Mouse (Mus musculus) forebrain, embryonic 15.5 days (tissue): ENCODE data around the gene Ksr2. TPM values are rescaled to one million over a fixed set of nuclear protein-coding genes. Genes with fewer than 3 reads are reported as not detected.

ENCODE experiments used
- ATAC-seq: fragments of 200-750 bp; cut with Nextera tagmentation; replicated peaks from 2 replicates; pipeline ENCODE4 v1.8.0; 2017; ENCODE audit warnings: mild to moderate bottlenecking, moderate TSS enrichment, moderate library complexity
- H3K27ac ChIP-seq: fragments of 300-500 bp; sonication (generic); replicated peaks from 2 replicates; pipeline ENCODE4 v1.5.1; 2015; ENCODE audit warnings: mild to moderate bottlenecking, inconsistent platforms
- H3K27me3 ChIP-seq: fragments of 300-500 bp; sonication (generic); 2 replicates; pipeline ENCODE4 v1.6.1; 2015; ENCODE audit warnings: inconsistent platforms
- H3K36me3 ChIP-seq: fragments of 300-500 bp; sonication (generic); 2 replicates; pipeline ENCODE4 v1.6.1; 2015; ENCODE audit warnings: mild to moderate bottlenecking, inconsistent platforms
- H3K4me1 ChIP-seq: fragments of 300-500 bp; sonication (generic); 2 replicates; pipeline ENCODE4 v1.6.1; 2015; ENCODE audit warnings: inconsistent platforms
- H3K4me2 ChIP-seq: fragments of 300-500 bp; sonication (generic); replicated peaks from 2 replicates; pipeline ENCODE4 v1.6.1; 2015; ENCODE audit warnings: mild to moderate bottlenecking, inconsistent platforms
- H3K4me3 ChIP-seq: fragments of 300-500 bp; sonication (generic); 2 replicates; pipeline ENCODE4 v1.5.1; 2015; ENCODE audit warnings: mild to moderate bottlenecking, inconsistent platforms
- H3K9ac ChIP-seq: fragments of 300-500 bp; sonication (generic); replicated peaks from 2 replicates; pipeline ENCODE4 v1.6.1; 2015; ENCODE audit warnings: mild to moderate bottlenecking, inconsistent platforms
- H3K9me3 ChIP-seq: fragments of 300-500 bp; sonication (generic); 2 replicates; pipeline ENCODE4 v1.6.1; 2016; ENCODE audit warnings: inconsistent platforms
- WGBS: fragments of 180-500 bp; shearing (Covaris S2); methylation state at CpG from one replicate; pipeline ENCODE4 v1.1.7; 2015; ENCODE audit warnings: mixed read lengths; 5-methylcytosine and 5-hydroxymethylcytosine counted together
- polyA plus RNA-seq: library from polyadenylated mRNA; unstranded; fragments of >200 nt; fragmentation: Nextera tagmentation; extraction: Ambion mirVana; gene quantifications from 2 replicates; pipeline ENCODE4 v1.2.1, GENCODE M21; 2015

Gene Ksr2
- polyA plus RNA-seq, 1 experiment from 2014 or later: 5.5 TPM

DNA sequence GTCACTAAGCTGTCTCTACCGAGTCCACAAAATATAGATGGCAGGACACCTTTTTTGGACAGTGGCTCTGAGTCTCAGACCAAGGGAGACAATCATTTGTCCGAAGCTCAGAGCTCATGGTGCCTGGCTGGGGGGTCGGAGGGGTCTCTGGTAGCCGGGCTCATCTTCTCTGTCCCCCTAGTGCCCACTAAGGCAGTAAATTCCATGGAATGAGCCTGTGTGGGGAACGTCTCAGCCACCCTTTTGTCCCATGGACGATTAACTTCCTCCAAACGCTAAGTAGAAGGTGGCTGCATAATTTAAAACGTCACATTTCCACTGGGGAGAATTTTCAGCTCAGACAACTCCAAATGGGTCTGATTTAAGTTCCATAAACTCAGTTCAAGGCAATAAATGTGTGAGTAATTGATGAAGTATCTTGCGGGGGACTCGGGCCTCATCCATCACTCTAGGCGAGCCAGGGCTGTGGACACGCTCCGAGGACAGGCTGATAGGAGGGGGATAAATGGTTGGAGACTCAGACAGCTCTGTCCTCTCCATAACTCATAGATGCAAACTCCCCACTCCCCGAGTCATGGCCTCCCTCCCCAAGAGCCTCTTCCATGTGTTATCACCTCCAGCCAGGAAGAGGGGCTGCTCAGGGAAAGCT is 237.6 kb downstream of the Ksr2 start:
- no peak overlapping the region for H3K4me3 ChIP-seq
- no peak overlapping the region for H3K9ac ChIP-seq
- no peak overlapping the region for H3K4me2 ChIP-seq
- H3K27ac ChIP-seq: no peak overlapping the region
- no peaks in the 10 kb centered on the region for H3K9me3 ChIP-seq
- no peaks in the 10 kb centered on the region for H3K4me1 ChIP-seq
- H3K27me3 ChIP-seq: no peaks in the 10 kb centered on the region
- 84% methylated on average over 14 of the region's 14 CpGs for WGBS
- no peak for ATAC-seq
- H3K36me3 ChIP-seq: no peaks in the 10 kb centered on the region

DNA sequence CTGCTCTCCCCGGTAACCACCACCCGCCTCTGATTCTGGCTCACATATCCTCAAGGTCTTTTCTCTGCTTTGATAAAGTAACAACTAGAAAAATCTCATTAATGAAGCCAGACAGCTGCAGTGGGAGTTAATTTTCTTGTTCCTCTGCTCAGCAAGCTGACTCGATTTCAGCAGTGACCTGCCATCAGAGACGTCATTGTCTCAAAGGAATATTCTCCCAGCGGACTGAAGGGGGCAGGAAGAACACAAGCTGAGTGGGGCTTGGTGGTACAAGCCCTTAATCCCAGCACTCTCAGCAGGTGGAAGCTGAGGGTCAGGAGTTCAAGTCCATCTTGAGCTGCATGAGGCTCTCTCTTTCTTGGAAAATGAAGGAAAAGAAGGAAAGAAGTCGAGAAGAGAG is 244.8 kb downstream of the Ksr2 start:
- 0 out of 2 replicates have a peak overlapping the region, but pooled peaks have one; percentile 19 for H3K27ac ChIP-seq
- no peaks in the 10 kb centered on the region for H3K9me3 ChIP-seq
- 0 out of 2 replicates have a peak, but pooled peaks cover 4% of the 10 kb centered on the region for H3K4me1 ChIP-seq
- H3K36me3 ChIP-seq: no peaks in the 10 kb centered on the region
- no peaks in the 10 kb centered on the region for H3K27me3 ChIP-seq
- no peak for ATAC-seq
- H3K4me3 ChIP-seq: no peak overlapping the region
- 14% methylated on average over 6 of the region's 6 CpGs for WGBS
- H3K9ac ChIP-seq: no peak overlapping the region
- H3K4me2 ChIP-seq: no peak overlapping the region

GRCm38 (mm10) chr5:117659596-117659995 is 245.8 kb downstream of the Ksr2 start:
- no peak for ATAC-seq
- H3K4me2 ChIP-seq: no peak overlapping the region

DNA sequence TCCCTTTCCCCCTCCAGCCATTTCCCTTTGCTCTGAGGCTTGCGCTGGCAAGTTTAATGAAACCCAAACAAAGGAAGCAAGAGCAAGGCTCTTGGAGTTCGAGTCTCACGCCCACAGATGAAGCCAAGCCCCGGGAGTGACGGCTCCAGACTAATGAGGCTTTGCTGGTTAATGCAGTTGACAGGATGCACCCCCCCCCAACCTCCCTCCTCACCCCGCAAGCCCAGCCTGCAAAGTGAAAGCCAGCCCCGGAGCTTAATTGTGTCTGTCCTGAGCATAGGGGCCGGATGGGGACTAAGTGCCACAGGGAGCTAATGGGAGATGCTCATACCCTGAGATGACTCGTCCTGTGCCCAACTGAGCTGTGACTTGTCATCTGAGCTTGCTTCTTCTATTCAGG is 251.4 kb downstream of the Ksr2 start:
- 2% methylated on average over 9 of the region's 9 CpGs for WGBS
- Histone ChIP-seq H3K4me2 (0 out of 2 replicates have a peak overlapping the region, but pooled peaks have one; percentile 13), H3K27me3 (no peaks in the 10 kb centered on the region), H3K36me3 (no peaks in the 10 kb centered on the region), H3K9ac (no peak overlapping the region), H3K9me3 (no peaks in the 10 kb centered on the region), H3K27ac (no peak overlapping the region), H3K4me1 (peaks cover 25% of the 10 kb centered on the region), H3K4me3 (no peak overlapping the region)
- ATAC-seq: no peak; the same call in 1 of the 2 replicates

More at GRCm38 (mm10) chr5:117659596-117659995, 245.8 kb downstream of the Ksr2 start:
- Histone ChIP-seq H3K27ac (no peak overlapping the region), H3K27me3 (no peaks in the 10 kb centered on the region), H3K9me3 (no peaks in the 10 kb centered on the region), H3K4me1 (0 out of 2 replicates have a peak, but pooled peaks cover 4% of the 10 kb centered on the region), H3K4me3 (no peak overlapping the region), H3K36me3 (no peaks in the 10 kb centered on the region), H3K9ac (no peak overlapping the region)
- 69% methylated on average over 13 of the region's 13 CpGs for WGBS

DNA sequence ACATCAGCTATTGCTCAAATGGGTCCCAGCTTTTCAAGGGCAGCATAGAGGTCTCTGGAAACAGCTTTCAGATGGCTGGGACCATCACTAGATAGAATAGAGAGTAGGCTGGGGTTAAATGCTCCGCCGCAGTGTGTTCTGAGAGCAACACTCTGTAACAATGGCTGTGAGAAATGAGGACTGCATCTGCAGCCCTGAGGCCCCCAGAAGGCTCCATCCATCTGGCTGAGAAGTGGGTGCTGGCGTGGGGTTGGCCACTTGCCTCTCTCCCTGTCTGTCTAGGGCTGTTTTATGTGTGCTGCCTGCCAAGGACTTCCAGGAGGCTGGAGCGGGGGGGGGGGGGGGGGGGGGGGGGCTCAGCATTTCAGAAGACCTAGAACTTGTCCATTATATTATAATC is 253.5 kb downstream of the Ksr2 start:
- H3K27ac ChIP-seq: peak overlapping the region; percentile 68

DNA sequence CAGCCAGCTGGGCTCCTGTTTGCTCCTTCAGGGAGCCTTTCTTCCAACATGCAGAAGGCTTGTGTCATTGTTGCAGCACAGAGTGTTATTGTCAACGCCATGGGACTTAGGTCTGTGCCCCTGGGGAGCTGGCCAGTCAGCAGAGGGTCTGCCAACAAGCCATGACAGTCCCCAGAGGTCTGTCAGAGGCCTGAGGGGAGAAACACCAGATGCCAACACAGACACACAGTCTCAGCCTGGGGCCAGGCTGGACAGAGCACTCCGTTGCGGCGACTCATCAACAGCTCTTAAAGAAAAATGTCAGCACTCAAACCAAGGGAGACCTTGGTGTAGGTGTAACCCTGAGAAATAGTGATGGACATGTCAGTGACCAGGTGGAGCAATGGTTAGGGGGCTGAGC is 255.5 kb downstream of the Ksr2 start:
- 60% methylated on average over 4 of the region's 4 CpGs for WGBS
- peaks cover 26% of the 10 kb centered on the region for H3K4me1 ChIP-seq
- ATAC-seq: no peak
- no peak overlapping the region for H3K4me2 ChIP-seq
- no peaks in the 10 kb centered on the region for H3K9me3 ChIP-seq
- H3K4me3 ChIP-seq: no peak overlapping the region
- no peaks in the 10 kb centered on the region for H3K36me3 ChIP-seq
- no peaks in the 10 kb centered on the region for H3K27me3 ChIP-seq
- no peak overlapping the region for H3K9ac ChIP-seq
- H3K27ac ChIP-seq: peak overlapping the region; percentile 47

More for the DNA sequence above, 253.5 kb downstream of the Ksr2 start:
- Histone ChIP-seq H3K27me3 (no peaks in the 10 kb centered on the region), H3K4me3 (no peak overlapping the region), H3K9me3 (no peaks in the 10 kb centered on the region), H3K4me1 (peaks cover 26% of the 10 kb centered on the region), H3K9ac (no peak overlapping the region), H3K36me3 (no peaks in the 10 kb centered on the region), H3K4me2 (no peak overlapping the region)
- peak; percentile 70 for ATAC-seq
- 40% methylated on average over 3 of the region's 4 CpGs for WGBS

- Histone ChIP-seq H3K9me3 (no peaks in the 10 kb centered on the region), H3K4me3 (no peak overlapping the region), H3K4me1 (peaks cover 26% of the 10 kb centered on the region), H3K27me3 (no peaks in the 10 kb centered on the region), H3K4me2 (no peak overlapping the region), H3K27ac (0 out of 2 replicates have a peak overlapping the region, but pooled peaks have one; percentile 13), H3K9ac (no peak overlapping the region), H3K36me3 (no peaks in the 10 kb centered on the region)
- 74% methylated on average over 7 of the region's 7 CpGs for WGBS
- no peak for ATAC-seq
Observed at GRCm38 (mm10) chr5:117669843-117670242, 256.0 kb downstream of the Ksr2 start.

DNA sequence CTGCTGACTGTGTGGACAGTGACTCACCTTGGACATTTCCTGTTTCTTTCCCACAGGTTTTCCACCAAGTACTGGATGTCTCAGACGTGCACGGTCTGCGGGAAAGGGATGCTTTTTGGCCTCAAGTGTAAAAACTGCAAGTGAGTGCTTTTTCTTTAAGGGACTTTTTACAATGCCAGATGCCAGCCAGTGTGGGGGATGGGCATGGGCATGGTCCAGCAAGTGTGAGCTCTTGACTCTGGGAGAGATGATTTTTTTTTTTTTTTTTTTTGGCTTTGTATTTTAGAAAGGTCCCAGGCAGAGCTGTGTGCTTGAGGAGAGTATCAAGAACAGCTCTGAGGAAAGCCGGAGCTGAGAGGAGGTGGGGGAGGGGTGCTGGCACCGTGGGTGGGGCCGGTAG is 257.6 kb downstream of the Ksr2 start:
- Histone ChIP-seq H3K27me3 (no peaks in the 10 kb centered on the region), H3K4me3 (no peak overlapping the region), H3K27ac (no peak overlapping the region), H3K4me1 (peaks cover 18% of the 10 kb centered on the region), H3K36me3 (no peaks in the 10 kb centered on the region), H3K9ac (no peak overlapping the region), H3K9me3 (no peaks in the 10 kb centered on the region), H3K4me2 (no peak overlapping the region)
- ATAC-seq: no peak
- 55% methylated on average over 6 of the region's 6 CpGs for WGBS

DNA sequence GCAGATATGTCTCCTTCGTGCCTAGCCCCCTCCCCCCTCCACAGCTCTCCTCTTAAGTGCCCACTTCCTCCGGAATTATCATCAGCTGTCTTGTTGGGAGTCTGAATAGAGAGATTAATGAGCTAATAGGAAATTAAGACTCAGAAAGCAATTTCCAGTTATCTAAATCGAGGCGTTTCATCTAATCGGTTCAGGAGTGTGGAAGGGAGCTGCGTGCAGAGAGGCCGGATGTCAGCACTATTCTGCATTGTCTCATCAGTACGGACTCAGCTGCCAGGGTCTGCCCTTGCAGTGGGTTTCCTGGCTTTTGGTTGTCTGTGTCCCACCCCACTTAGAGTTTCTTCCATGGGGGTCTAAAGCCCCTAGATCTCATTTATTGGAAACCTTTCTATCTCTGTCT is 262.0 kb downstream of the Ksr2 start:
- Histone ChIP-seq H3K36me3 (no peaks in the 10 kb centered on the region), H3K4me3 (no peak overlapping the region), H3K9ac (no peak overlapping the region), H3K4me1 (no peaks in the 10 kb centered on the region), H3K9me3 (no peaks in the 10 kb centered on the region), H3K4me2 (no peak overlapping the region), H3K27me3 (no peaks in the 10 kb centered on the region), H3K27ac (no peak overlapping the region)
- 53% methylated on average over 8 of the region's 8 CpGs for WGBS
- ATAC-seq: no peak

DNA sequence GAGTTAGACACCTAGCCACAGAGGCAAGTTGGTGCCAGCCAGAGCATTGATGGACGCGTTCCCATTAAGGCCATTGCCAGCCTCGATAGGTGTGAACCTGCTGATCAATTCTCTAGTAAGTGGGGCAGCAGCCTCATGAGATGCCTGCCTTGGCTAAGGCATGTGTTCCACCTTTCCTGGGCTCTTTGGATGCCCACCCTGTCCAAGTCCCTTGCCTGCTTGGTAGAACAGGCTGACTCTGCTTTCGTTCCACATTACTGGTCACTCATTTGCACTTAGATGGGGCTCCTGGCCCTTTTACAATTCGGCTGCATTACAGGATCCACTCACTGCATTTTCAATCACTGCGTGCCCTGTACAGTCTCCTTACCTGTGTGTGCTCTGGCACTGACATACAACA is 263.4 kb downstream of the Ksr2 start:
- H3K36me3 ChIP-seq: no peaks in the 10 kb centered on the region
- no peak overlapping the region for H3K9ac ChIP-seq
- ATAC-seq: no peak
- H3K4me1 ChIP-seq: no peaks in the 10 kb centered on the region
- H3K9me3 ChIP-seq: no peaks in the 10 kb centered on the region
- H3K27ac ChIP-seq: no peak overlapping the region
- H3K4me2 ChIP-seq: no peak overlapping the region
- no peak overlapping the region for H3K4me3 ChIP-seq
- WGBS: 96% methylated on average over 6 of the region's 6 CpGs
- no peaks in the 10 kb centered on the region for H3K27me3 ChIP-seq

DNA sequence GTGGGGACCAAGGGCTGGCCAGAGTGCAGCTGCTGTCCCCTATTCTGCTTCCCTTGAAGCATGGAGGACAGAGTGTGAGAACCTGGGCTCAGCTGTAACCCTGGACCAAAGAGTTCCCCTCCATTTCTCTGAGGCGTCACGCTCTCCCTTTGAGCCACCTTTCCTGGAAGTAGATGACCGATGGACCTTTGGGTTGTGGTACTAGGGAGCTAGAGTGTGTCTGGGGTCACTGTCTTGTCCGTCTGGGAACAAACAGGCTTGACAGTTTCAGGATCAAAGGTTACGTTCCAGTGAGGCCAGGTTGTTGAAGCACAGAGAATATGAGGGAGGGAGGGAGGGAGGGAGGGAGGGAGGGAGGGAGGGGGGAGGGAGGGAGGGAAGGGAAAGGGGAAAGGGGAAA is 264.6 kb downstream of the Ksr2 start:
- no peak overlapping the region for H3K9ac ChIP-seq
- no peaks in the 10 kb centered on the region for H3K4me1 ChIP-seq
- no peak overlapping the region for H3K4me2 ChIP-seq
- ATAC-seq: no peak
- H3K36me3 ChIP-seq: no peaks in the 10 kb centered on the region
- no peak overlapping the region for H3K4me3 ChIP-seq
- WGBS: 68% methylated on average over 5 of the region's 5 CpGs
- H3K27ac ChIP-seq: no peak overlapping the region
- no peaks in the 10 kb centered on the region for H3K27me3 ChIP-seq
- no peaks in the 10 kb centered on the region for H3K9me3 ChIP-seq

DNA sequence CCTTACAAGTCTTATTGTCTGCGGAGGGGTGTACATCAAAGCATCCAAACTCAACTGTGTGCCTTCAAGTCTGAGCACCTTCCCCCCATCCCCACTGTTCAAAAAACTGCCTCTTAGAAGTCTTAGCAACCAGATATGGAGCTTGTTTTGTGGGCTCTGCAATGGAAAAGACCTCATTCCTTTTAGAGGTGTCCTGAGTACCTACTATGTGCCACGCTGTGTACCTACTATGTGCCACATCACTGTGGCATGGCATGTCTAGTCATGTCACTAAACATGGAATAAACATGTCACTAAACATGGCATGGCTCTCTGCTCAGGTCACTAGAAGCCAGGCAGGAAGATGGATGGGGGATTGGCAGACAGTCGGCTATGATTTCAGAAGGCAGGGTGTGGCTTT is 268.4 kb downstream of the Ksr2 start:
- H3K4me3 ChIP-seq: no peak overlapping the region
- no peak for ATAC-seq
- 94% methylated on average over 3 of the region's 3 CpGs for WGBS
- no peaks in the 10 kb centered on the region for H3K36me3 ChIP-seq
- no peak overlapping the region for H3K9ac ChIP-seq
- no peak overlapping the region for H3K27ac ChIP-seq
- H3K4me1 ChIP-seq: no peaks in the 10 kb centered on the region
- H3K4me2 ChIP-seq: no peak overlapping the region
- H3K9me3 ChIP-seq: no peaks in the 10 kb centered on the region
- H3K27me3 ChIP-seq: no peaks in the 10 kb centered on the region

GRCm38 (mm10) chr5:117684491-117684890 is 270.7 kb downstream of the Ksr2 start:
- Histone ChIP-seq H3K36me3 (no peaks in the 10 kb centered on the region), H3K4me2 (no peak overlapping the region), H3K9ac (no peak overlapping the region), H3K4me3 (no peak overlapping the region), H3K4me1 (0 out of 2 replicates have a peak, but pooled peaks cover 9% of the 10 kb centered on the region), H3K27me3 (no peaks in the 10 kb centered on the region), H3K27ac (no peak overlapping the region), H3K9me3 (no peaks in the 10 kb centered on the region)
- no peak for ATAC-seq
- 96% methylated on average over 8 of the region's 8 CpGs for WGBS
